Mouse (Mus musculus) heart, postnatal 0 days (tissue): ENCODE measurements around the gene Ano1.

Experiments used
- CTCF ChIP-seq: IDR thresholded peaks from 2 replicates; pipeline ENCODE4 v1.5.1; 2016; ENCODE audit warnings: antibody characterized with exemption, control low read depth, low read depth
- EP300 ChIP-seq: IDR thresholded peaks from 2 replicates; pipeline ENCODE4 v1.6.1; 2016; ENCODE audit warnings: antibody characterized with exemption, low read depth

GRCm38 (mm10) chr7:144768845-144769244, 17.1 kb upstream of the Ano1 start:
- TF ChIP-seq CTCF = no peak
- no peak for TF ChIP-seq EP300
